Comparison of ENCODE assay signal across 16 mouse cellular contexts in the genomic region with DNA sequence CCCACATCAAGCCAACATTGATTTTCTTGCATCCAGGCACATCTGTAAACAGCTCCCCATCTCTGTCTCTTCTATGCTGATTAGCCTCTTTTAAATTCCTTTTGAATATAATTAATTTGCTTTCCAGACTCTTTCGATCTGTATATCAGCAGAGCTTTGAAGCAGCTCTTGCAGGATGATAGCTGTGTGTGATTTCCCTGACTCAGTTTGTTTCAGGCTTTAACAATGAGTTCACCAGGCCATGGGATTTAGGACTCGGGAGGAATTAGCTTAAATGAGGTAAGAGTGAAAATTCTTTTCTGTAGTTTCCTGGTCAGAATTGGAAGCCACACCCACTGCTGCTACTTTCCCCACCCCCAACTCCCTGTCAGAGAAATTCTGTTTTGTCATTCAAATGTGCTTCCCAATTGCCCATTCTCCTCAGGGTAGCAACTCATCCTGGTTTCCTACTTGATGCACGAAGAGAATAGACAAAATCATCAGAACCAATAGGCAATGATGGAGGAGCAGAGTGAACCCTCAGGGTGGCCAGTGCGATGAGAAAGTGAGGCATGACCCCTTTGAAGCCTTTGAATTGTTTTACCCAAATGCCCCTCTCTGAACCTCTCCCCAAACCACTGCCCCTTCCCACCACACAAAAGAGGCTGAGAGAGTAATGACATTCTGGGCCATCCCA.
DNase-seq lines count a peak whose midpoint lies in the region; ATAC-seq and TF ChIP-seq lines count a peak whose summit lies in the region.
"Had no signal": no experiment of that assay in that cellular context is flagged by ENCODE, and none has a peak within 500 bp of the region (broad histone marks: within the 10 kb centered on the region; RNA-seq: fewer than 3 reads in every experiment).

No protein-coding gene starts in this region.

- no peaks in the 10 kb centered on the region for H3K36me3 ChIP-seq in ES-E14 (ENCODE audit: control insufficient read depth, insufficient read depth, low read length, poor library complexity, severe bottlenecking)
- H3K36me3 ChIP-seq in embryonic facial prominence, embryonic 14.5 days (ENCODE audit: control insufficient read depth, insufficient read depth, low read length) = no peaks in the 10 kb centered on the region
- H3K36me3 ChIP-seq in hindbrain, embryonic 13.5 days = no peaks in the 10 kb centered on the region
- no peaks in the 10 kb centered on the region for H3K36me3 ChIP-seq in midbrain, embryonic 16.5 days (ENCODE audit: control insufficient read depth, insufficient read depth, low read length)
- H3K36me3 ChIP-seq: heart, embryonic 13.5 days; stomach, embryonic 15.5 days had no signal

- no peak overlapping the region for H3K27ac ChIP-seq in ES-E14 (ENCODE audit: insufficient read depth, low read depth, low read length, poor library complexity, severe bottlenecking)
- no peak overlapping the region for H3K27ac ChIP-seq in embryonic facial prominence, embryonic 14.5 days (replicated peaks; ENCODE audit: low read depth, low read length)
- H3K27ac ChIP-seq in hindbrain, embryonic 13.5 days = 0 out of 2 replicates have a peak overlapping the region, but pooled peaks have one; percentile 40
- peak overlapping the region; percentile 56 for H3K27ac ChIP-seq in midbrain, embryonic 16.5 days (ENCODE audit: low read length)
- H3K27ac ChIP-seq: gastrocnemius, adult 2 months; heart, embryonic 13.5 days; liver, embryonic 14.5 days; stomach, embryonic 15.5 days had no signal

- peak overlapping the region in 1 of 2 experiments; percentile 4; a peak in 1 of 4 replicates for H3K4me3 ChIP-seq in ES-E14 (ENCODE audit: insufficient read depth in 1 of 2, low read depth in 1 of 2, low read length in 2 of 2, poor library complexity in 1 of 2, severe bottlenecking in 1 of 2)
- no peak overlapping the region for H3K4me3 ChIP-seq in embryonic facial prominence, embryonic 14.5 days (ENCODE audit: low read depth, low read length)
- H3K4me3 ChIP-seq in hindbrain, embryonic 13.5 days = no peak overlapping the region
- H3K4me3 ChIP-seq in midbrain, embryonic 16.5 days (ENCODE audit: low read depth, low read length) = no peak overlapping the region
- H3K4me3 ChIP-seq: gastrocnemius, adult 2 months; heart, embryonic 13.5 days; myocyte; stomach, embryonic 15.5 days had no signal

- H3K4me1 ChIP-seq in ES-E14 (ENCODE audit: control insufficient read depth in 2 of 2, insufficient read depth in 2 of 2, low read length in 2 of 2, poor library complexity in 1 of 2) = peaks cover 5 to 7% of the 10 kb centered on the region in 2 experiments; a peak in 3 of 4 replicates
- H3K4me1 ChIP-seq in embryonic facial prominence, embryonic 14.5 days (ENCODE audit: control insufficient read depth, insufficient read depth, low read length) = no peaks in the 10 kb centered on the region
- peaks cover 24% of the 10 kb centered on the region for H3K4me1 ChIP-seq in hindbrain, embryonic 13.5 days (replicated peaks)
- H3K4me1 ChIP-seq in midbrain, embryonic 16.5 days (ENCODE audit: control insufficient read depth, insufficient read depth, low read length) = peaks cover 19% of the 10 kb centered on the region
- H3K4me1 ChIP-seq: stomach, embryonic 15.5 days had no signal

- peak; percentile 33; the same call in 1 of the 2 replicates for ATAC-seq in embryonic facial prominence, embryonic 14.5 days (ENCODE audit: low read depth)
- peak; percentile 57 for ATAC-seq in hindbrain, embryonic 13.5 days (ENCODE audit: low FRiP score)
- peak; percentile 74 for ATAC-seq in midbrain, embryonic 16.5 days

- H3K27me3 ChIP-seq in embryonic facial prominence, embryonic 14.5 days (replicated peaks; ENCODE audit: control insufficient read depth, insufficient read depth, low read length) = no peaks in the 10 kb centered on the region
- H3K27me3 ChIP-seq in hindbrain, embryonic 13.5 days = no peaks in the 10 kb centered on the region
- H3K27me3 ChIP-seq in midbrain, embryonic 16.5 days (ENCODE audit: control insufficient read depth, insufficient read depth, low read depth, low read length) = no peaks in the 10 kb centered on the region
- H3K27me3 ChIP-seq: heart, embryonic 13.5 days; stomach, embryonic 15.5 days had no signal

- WGBS in embryonic facial prominence, embryonic 14.5 days = 30% methylated on average over 4 of the region's 4 CpGs
- WGBS in hindbrain, embryonic 13.5 days = 7% methylated on average over 4 of the region's 4 CpGs
- WGBS in midbrain, embryonic 16.5 days = 5% methylated on average over 4 of the region's 4 CpGs

- in situ Hi-C loops in ES-E14 (cut with MboI; ENCODE audit: low sequenced_read_pairs in 2 of 2, unreplicated experiment in 2 of 2) = no loop called here

- intact Hi-C loops in heart, postnatal 10 days (cut with DNase I) = no loop called here

- no peak overlapping the region for H3K4me2 ChIP-seq in embryonic facial prominence, embryonic 14.5 days (ENCODE audit: low read depth, low read length)
- peak overlapping the region; percentile 34 for H3K4me2 ChIP-seq in hindbrain, embryonic 13.5 days
- H3K4me2 ChIP-seq in midbrain, embryonic 16.5 days (ENCODE audit: low read length) = peak overlapping the region; percentile 33
- H3K4me2 ChIP-seq: heart, embryonic 13.5 days; stomach, embryonic 15.5 days had no signal

- peak; percentile 77 for DNase-seq in ES-E14 (ENCODE audit: low read depth, low spot score)
- peak; percentile 18 for DNase-seq in embryonic facial prominence, embryonic 14.5 days (ENCODE audit: low spot score)
- no peak for DNase-seq in gastrocnemius, adult 18-20 months (ENCODE audit: low spot score)
- no peak for DNase-seq in ovary, postnatal 36 days (ENCODE audit: low spot score)
- DNase-seq in kidney, adult 11 months = no peak
- DNase-seq in heart, postnatal 10 days = no peak
- DNase-seq: adrenal gland, postnatal 14 days; cerebellum, adult 11-12 months; gastrocnemius, adult 2 months; left cerebral cortex, postnatal 4 days had no signal

- H3K9me3 ChIP-seq in ES-E14 (ENCODE audit: control insufficient read depth, insufficient read depth, low read depth, low read length) = no peaks in the 10 kb centered on the region
- no peaks in the 10 kb centered on the region for H3K9me3 ChIP-seq in embryonic facial prominence, embryonic 14.5 days (ENCODE audit: control insufficient read depth, low read length)
- H3K9me3 ChIP-seq in hindbrain, embryonic 13.5 days = no peaks in the 10 kb centered on the region
- no peaks in the 10 kb centered on the region for H3K9me3 ChIP-seq in midbrain, embryonic 16.5 days (replicated peaks; ENCODE audit: control insufficient read depth, low read length, poor library complexity, severe bottlenecking)
- H3K9me3 ChIP-seq: heart, embryonic 13.5 days; stomach, embryonic 15.5 days had no signal

- H3K9ac ChIP-seq in ES-E14 (ENCODE audit: insufficient read depth, low read depth, low read length, poor library complexity, severe bottlenecking) = no peak overlapping the region
- H3K9ac ChIP-seq in embryonic facial prominence, embryonic 14.5 days (ENCODE audit: low read depth, low read length) = no peak overlapping the region
- no peak overlapping the region for H3K9ac ChIP-seq in hindbrain, embryonic 13.5 days
- no peak overlapping the region for H3K9ac ChIP-seq in midbrain, embryonic 16.5 days (ENCODE audit: low read depth, low read length)
- H3K9ac ChIP-seq: heart, embryonic 13.5 days; liver, embryonic 14.5 days; stomach, embryonic 15.5 days had no signal

TF ChIP-seq in ES-E14, 5 proteins besides CTCF, POLR2A, EP300 and RAD21:
- no peak for TF ChIP-seq ZNF384 (IDR thresholded peaks at IDR 0.05; ENCODE audit: low read depth, low read length)
- TF ChIP-seq MAFK (IDR thresholded peaks at IDR 0.05; ENCODE audit: insufficient read depth, low read depth, low read length) = 0 out of 2 replicates have a peak, but pooled peaks have one; percentile 11

Comparison
In these comparisons a context has a peak if more than half of its experiments do, and no peak if none do; other contexts are left out.
1. DNase-seq: peak in ES-E14 (single experiment) and embryonic facial prominence, embryonic 14.5 days (single experiment); none in gastrocnemius, adult 18-20 months (single experiment), ovary, postnatal 36 days (single experiment), kidney, adult 11 months (single experiment) and heart, postnatal 10 days (0 of 2).
2. H3K27ac ChIP-seq: peak in hindbrain, embryonic 13.5 days (single experiment) and midbrain, embryonic 16.5 days (single experiment); none in ES-E14 (single experiment) and embryonic facial prominence, embryonic 14.5 days (single experiment).
3. Peak in every context shown above with its lines, with median percentiles within 50 percentile points of each other: ATAC-seq.